Mouse (Mus musculus): ENCODE measurements around the gene Hnrnph1.

Gene Hnrnph1

DNA sequence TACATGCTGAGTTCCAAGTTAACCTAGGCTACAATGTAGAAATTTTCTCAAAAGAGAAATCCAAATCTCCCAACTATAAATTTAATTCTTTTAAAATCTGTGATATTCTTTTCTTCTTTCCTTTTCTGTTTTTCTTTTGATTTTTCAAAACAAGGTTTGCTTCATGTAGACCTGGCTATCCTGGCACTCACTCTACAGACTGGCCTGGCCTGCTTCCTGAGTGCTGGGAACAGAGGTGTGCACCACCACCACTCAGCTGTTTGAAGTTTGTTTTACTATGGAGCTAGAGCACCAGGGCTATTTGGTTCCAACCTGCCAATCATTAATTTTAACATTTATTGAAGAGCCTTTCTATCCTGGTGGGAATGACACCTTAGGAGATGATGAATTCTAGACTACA, 3.7 kb upstream of the Hnrnph1 start:
- DNase-seq (ENCODE audit: low spot score) = no peak

DNA sequence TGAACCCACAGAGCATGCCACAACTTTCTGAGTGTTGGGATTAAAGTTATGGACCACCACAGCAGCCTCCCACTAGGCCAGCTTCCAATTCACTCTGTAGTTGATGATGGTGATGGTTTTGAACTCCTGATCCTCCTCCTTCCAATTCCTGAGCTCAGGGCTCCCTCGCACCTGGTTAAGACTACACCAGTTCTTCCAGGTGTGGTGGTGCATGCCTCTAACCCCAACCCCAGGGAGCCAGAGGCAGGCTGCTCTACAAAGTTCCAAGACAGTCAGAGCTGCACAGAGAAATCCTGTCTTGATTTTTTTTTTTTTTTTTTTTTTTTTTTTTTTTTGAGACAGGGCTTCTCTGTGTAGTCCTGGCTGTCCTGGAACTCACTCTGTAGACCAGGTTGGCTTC, 3.2 kb upstream of the Hnrnph1 start:
- no peak for DNase-seq (ENCODE audit: low spot score)

DNA sequence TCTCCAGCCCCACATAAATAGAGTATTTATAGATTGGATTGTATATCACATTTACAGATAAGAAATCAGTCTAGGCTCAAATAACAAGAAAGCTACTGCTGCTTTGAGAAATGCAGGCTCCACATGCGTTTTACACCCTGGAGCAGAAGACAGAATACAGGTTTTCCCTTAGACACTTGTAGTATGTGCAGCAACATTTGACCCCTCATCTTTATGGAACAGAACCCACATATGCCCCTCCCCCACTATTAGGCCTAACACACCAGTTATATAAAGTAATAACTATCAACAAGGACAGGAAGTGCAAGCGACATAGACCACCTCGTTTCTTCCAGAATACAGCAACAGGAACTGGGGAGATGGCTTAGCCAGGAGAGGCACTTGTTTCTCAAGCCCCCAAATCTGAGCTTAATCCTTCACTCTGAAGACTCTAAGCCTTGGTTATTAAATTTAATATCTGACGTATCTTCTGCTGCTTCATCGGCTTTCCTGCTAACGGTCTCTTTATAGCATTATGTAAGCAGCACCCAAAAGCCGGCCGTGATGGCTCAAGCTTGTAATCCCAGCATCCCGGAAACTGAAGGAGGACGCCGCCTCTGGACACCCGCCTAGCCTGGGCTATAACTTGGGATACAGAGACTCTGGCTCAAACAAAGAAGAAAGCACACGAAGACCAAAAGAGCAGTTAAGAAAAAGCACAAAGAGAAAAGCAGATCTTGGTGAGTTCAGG, 2.3 kb upstream of the Hnrnph1 start:
- DNase-seq (ENCODE audit: low spot score) = no peak

DNA sequence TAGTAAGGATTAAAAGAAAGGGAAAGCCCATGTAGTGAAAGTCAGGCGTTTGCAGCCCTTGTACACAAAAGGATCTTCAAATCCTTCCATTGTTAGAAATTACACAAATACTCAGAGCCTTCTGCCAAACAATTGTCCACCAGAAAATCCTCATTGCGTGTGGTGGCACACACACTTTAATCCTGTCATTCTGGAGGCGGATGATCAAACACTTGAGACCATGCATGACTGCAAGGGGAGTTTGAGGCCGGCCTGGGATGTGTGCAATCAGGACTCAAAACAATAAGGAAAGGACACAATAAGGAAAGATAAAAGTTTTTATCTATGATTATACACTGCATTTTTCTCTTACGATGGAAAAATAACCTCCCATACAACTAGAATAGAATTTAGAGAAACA, 1.4 kb upstream of the Hnrnph1 start:
- no peak for DNase-seq (ENCODE audit: low spot score)

DNA sequence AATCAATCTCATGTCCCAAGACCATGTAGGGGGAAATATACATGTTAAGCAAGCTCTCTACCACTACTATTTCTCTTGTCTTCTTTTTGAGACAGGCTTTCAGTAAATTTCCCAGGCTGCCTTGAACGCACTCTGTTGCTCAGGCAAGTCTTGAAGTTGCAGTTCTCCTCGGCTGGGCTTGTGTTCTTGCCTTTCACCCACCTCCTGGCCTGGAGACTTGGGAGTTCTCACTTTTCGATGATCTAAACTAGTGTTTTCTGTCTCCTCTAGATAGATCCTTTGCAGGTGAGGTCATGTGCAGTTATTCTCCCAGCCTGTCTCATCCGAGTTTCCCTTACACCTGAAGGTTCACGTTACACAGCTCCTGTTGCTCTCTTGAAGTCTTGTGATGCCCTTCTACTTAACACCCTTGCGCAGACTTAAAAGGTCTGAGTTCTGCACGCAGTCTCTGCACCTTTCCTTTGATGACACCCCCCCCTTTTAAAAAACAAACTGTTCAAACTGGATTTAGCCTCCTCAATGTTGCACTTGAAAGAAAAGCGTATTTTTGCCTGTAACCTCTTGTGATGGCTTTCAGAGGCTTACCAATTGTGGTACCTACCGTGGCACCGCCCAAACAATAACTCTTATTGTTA, 517 bp upstream of the Hnrnph1 start:
- no peak for DNase-seq (ENCODE audit: low spot score)

DNA sequence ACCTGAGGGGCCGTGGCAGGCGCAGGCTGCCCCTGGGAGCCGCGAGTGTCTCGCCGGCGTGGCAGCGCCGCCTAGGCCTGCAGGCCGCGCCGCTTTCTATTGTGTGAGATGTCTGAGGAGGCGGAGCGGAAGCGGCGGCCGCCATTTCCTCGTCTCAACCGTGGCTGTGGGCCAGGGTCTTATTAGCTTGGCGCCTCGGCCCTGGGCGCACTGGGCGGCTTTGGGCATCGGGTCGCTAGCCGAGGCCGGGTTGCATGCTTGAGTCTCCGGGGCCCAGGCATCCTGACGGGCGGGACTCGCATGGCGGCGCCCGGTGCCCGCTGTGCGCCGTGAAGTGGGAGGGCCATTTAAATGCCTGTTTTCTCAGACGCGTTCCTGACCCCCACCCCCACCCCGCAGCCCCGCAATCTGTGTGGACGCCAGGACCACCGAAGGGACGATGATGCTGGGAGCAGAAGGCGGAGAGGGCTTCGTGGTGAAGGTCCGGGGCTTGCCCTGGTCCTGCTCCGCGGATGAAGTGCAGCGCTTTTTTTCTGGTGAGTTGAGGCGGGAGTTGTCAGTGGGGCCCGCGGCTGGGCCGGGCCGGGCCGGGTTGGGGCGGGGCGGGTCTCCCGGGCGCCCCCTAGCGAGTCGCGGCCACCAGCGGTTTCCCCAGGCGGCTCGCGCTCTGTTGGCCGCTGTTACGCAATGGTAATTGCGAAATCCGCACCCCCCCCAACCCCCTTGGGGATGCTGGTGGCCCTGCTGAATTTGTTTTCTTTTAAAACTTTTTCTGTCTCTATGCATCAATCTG, 1.3 kb downstream of the Hnrnph1 start:
- peak; percentile 82 for DNase-seq (ENCODE audit: low spot score)

DNA sequence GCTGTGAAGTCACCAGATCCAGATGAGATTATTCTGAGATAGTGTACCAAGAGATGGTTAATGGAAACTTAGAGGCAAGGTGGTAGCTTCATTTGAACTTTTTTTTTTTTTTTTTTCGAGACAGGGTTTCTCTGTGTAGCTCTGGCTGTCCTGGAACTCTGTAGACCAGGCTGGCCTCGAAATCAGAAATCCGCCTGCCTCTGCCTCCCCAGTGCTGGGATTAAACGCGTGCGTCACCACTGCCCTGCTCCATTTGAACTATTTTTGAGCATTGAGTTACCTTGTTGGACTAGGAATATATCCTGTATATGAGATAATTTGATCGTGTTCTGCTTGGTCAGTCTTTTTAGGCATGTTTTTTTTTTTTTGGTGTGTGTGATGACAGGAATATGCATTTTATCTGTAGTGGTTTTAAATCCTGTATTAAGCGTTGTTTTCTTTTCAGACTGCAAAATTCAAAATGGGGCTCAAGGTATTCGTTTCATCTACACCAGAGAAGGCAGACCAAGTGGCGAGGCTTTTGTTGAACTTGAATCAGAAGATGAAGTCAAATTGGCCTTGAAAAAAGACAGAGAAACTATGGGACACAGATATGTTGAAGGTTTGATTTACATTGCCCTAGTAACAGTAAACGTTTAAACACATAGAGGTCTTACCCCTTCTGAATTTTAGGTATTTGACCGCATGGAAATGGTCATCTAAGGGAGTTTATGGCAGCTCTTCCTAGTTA, 2.4 kb downstream of the Hnrnph1 start:
- no peak for DNase-seq (ENCODE audit: low spot score)

DNA sequence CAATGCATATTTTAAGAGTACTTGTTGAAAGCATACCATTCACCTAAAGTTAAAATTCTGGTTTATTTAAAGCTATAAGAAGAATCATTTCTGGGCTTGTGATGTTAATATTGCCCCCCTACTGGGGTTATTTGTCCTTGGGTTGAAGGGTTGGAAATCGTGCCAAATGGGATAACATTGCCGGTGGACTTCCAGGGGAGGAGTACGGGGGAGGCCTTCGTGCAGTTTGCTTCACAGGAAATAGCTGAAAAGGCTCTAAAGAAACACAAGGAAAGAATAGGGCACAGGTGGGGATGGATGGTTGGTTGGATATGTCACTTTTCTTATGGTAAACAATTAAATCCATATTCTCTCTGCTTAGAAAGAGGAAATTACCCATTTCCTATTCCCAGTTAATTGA, 4.5 kb downstream of the Hnrnph1 start:
- no peak for DNase-seq (ENCODE audit: low spot score)

DNA sequence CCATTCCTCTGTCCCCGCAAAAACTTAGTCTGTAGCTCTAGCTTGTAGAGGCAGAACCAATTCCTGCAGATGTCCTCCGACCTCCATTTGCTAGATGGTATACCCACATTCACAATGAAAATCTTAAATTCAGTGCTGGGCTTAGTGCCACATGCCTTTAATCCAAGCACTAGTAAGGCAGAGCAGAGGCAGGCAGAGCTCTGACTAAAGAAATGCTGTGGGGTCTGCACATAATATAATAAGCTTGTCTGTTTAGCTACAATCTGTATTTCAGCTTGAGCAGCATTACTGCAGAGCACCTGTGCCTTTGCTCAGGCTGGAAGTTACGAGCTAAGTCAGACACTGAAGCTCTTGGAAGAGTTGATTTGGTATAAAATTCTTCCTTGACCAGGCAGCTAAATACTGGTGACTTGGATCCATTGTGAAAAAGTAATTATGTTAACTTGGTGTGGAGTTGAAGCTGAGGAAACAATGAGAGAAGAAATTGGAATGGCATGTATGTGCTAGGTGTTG, 10.4 kb downstream of the Hnrnph1 start:
- no peak for DNase-seq (ENCODE audit: low spot score)

DNA sequence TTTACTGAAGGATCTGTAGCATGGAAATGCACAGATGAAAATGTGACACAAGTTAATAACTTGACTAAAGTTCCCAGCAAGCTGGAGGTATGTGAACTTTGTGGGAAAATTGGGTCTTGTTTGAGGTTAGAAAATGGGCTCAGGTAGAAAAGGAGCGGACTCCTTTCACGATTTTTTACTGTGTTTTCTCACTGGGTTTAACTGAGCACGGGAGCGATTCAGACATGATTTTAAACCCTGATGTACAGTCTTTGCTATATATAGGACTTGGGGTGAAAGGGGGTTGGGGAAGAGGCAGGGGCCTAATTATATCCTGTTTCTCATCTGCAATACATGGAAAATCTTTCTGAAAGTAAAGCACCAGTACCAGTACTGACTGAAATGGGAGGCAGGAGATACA, 10.9 kb downstream of the Hnrnph1 start:
- DNase-seq (ENCODE audit: low spot score) = no peak

DNA sequence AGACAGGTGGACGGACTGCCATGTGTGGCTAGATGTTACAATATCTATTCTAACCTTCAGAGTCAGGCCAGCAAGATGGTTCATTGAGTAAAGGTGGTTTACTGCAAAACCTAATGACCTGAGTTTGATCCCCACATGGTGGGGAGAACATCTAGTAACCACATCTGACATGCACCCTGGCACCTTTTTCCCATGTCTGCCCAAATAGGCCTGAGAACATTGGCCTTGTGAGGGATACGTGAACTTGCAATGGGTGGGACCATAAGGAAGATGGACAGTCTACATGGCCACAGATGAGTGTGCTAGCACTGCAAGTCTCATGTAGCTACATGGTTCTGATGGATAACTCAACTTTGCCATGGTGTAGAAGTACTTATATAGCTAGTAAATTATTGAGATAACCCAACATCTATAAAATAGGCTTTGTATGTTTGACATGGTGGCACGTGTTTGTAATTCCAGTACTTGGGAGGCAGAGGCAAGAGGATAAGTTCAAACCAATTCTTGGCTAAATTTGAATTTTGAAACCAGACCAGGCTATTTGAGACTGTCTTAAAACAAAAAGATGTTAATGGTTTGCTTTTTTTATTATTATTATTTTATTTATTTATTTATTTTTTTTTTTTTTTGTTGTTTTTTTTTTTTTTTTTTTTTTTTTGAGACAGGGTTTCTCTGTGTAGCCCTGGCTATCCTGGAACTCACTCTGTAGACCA, 11.6 kb downstream of the Hnrnph1 start:
- no peak for DNase-seq (ENCODE audit: low spot score)

DNA sequence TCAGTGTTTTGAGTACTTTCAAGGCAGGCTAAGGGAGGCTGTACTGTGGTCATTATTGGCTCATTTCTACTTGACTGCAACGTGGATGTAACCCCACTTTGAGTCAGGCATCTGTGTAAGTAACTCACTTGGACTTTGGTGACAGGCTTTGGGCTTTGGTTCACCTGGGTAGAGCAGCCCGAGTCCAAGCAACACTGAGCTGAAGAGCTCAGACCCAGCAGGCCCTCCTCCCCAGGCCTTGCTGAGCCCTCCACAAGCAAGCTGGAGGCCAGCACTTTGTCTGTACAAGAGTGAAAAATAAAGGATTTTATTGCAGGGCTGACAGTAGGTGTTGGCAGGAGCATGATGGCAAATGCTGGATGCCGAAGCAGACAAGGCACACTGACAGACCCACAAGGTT, 12.2 kb downstream of the Hnrnph1 start:
- DNase-seq (ENCODE audit: low spot score) = no peak

DNA sequence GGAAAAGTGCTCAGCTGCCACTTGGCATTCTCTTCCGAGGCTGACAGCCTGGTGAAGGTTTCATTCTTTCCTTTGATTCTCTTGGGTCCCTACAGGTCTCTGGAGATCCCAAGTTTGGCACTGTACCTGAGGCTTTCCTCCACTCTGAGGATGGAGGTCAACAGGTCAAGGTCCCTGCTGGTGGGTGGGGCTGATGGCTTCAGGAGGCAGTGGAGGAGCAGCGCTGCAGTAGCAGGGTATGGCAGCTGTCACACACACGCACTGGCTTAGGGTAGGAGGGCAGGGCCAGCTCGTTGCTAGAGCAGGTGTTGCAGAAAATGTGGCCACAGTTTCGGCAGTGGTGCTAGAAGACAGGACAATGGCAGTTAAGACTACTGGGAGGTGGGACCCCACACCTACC, 12.8 kb downstream of the Hnrnph1 start:
- no peak for DNase-seq (ENCODE audit: low spot score)

DNA sequence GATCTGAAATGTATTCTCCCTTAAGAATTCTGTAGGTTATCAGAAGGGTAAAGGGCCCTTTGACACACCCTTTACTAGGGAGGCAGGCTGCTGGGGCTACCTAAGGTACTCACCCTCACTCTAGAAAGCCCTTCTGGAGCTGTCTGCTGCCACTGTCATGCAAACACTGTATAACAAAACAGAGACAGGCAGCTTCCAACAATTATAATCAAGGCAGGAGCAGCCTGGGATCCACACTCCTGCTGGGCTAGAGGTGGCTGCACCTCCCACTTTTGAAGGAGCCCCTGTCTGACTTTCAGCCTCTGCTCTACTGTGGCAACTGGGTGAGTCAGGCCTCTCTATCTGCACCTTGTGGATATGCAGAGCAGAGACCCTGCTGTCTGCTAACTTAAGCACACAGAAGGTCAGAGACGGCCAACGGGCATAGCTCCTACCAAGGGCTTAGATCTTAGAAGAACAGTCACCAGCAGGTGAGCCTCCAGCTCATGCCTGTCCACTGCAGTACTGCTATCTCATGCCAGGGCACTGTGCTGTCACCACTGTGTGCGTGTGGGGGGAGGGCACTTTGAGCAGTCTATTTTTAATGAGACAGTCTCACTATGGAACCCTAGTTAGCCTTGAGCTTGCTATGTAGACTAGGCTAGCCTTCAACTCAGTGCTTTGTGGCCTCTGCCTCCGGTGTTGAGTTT, 14.6 kb downstream of the Hnrnph1 start:
- no peak for DNase-seq (ENCODE audit: low spot score)

DNA sequence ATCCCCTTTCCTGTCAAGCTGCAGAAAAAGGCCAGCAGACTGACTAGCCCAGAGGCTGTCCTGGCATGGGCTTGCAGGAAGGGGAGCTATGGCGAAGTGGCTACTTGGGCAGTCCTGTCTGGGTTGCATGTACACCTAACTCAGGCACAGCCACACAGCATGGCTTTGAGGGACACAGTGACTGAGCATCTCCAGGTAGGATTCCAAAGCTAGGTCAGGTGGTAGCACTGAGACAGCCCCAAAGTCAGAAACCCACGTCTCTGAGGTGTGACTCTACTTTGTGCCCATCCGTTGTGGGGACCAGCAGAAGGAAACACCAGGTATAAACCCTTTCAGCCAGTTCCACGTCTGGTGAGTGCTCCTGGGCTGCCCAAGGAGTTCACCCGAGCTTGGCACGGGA, 16.5 kb downstream of the Hnrnph1 start:
- no peak for DNase-seq (ENCODE audit: low spot score)

DNA sequence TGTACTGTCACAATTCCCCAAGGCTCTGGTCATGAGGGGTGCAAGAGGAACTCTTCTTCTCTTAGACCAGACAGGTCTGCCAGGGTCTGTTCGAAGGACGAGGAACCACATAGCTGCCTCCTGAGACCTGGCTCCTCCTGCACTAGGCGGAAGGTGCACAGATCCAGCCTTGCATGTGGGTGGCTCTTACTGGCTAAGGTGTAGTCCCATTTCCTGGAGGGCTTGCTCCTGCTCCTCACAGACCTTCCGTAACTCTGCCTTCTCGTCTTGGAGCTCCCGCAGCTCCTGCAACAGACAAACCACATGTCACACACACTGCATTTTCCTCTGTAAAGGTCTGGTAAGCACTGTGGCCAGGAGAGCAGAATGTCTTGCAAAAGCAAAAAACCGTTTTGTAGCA, 17.9 kb downstream of the Hnrnph1 start:
- DNase-seq (ENCODE audit: low spot score) = no peak

DNA sequence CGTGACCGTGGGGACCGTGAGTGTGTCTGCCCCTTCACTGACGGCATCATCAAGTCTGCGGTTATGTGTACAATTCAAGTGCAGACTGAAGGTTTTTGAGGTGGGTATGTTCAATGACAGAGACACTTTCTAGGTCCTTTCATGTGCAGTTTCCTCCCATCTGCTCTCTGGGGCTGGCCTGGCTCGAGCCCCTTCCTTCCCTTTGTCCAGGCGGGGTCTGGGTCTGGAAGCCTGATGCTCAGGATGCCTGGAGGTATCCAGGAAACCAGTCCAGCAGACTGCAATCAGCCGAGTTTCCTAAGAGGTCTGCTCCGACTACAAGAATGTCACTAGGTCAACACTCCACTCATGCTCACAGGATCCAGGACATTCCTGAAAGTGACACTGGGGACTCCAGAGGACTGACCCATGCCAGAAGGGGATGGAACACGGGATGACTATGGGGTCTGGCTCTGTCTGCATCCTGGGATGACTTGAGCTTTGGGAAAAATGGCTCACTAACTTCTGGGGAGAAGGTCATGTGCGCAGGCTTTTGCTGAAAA, 20.0 kb downstream of the Hnrnph1 start:
- DNase-seq (ENCODE audit: low spot score) = peak; percentile 21

DNA sequence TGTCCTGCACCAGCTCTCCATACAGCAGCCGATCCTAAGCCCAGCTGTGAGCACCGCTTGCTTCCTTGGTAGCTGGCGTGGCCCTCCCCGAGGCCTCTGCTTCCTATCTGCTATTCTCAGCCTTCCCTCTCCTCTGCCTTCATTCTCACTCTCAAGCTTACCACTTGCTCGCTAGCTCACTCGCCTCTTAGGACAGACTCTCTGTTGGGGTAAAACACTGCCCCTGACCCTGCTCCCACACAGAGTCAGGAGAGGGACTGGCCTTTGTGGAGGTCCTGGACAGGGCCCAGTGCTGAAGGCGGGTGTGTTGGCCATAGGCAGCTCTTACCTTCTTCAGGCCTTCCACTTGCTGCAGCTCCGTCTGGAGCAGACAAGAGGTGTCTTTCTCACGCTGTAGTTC, 20.5 kb downstream of the Hnrnph1 start:
- no peak for DNase-seq (ENCODE audit: low spot score)

DNA sequence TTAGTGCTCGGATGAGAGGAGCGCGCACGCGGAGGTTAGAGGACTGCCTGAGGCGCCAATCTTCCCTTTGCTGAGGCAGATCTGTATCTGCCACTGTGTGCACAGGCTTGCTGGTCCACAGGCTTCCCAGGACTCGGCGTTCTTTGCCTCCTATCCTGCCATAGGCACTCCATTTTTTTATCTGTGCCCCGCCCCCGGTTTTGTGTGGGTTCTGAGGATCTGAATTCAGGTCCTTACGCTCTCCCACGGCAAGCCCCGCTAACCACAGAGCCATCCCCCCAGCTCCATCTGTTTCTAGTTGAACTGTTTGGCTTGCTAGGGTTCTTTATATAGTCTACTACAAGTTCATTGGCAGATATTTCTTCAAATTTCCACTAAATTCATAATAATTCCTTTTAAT, 22.0 kb downstream of the Hnrnph1 start:
- no peak for DNase-seq (ENCODE audit: low spot score)

DNA sequence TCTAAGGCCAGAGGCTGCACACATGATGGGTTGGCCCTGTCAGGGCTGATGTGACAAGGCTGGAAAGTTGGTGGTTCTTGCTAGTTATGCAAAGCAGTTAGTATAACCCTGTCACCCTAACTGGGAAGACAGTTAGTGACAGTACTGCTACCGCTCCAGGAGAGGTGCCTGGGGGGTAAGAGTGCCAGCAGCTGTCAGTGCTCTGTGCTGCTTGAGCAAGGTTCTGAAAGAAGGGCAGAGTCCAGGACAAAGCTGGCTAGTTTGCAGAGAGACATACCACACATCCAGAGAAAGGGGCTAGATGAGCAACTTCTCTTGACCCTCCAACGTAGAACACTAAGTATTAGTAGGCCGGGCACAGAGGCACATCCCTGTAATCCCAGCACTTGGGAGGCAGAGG, 25.7 kb downstream of the Hnrnph1 start:
- DNase-seq (ENCODE audit: low spot score) = no peak
